Mouse (Mus musculus): ENCODE results near the gene Phldb3. TPM values are rescaled to one million over a fixed set of nuclear protein-coding genes. Genes with fewer than 3 reads are reported as not detected.

Gene Phldb3
- polyA plus RNA-seq, 1 experiment from 2014 or later, result not detected

Other genes starting within 250 kb of the Phldb3 start
- gene Kcnn4, start 240.5 kb upstream of the Phldb3 start, polyA plus RNA-seq (2016; fragmentation: Nextera tagmentation; extraction: Ambion mirVana), result 3.0 and 3.5 TPM in 2 replicates
- gene Smg9, start 211.1 kb upstream of the Phldb3 start, polyA plus RNA-seq (2016; fragmentation: Nextera tagmentation; extraction: Ambion mirVana), result 25.8 and 26.3 TPM in 2 replicates
- not detected in 2 replicates for gene Irgc1, start 158.5 kb upstream of the Phldb3 start, polyA plus RNA-seq (2016; fragmentation: Nextera tagmentation; extraction: Ambion mirVana)
- gene Plaur, start 148.3 kb upstream of the Phldb3 start, polyA plus RNA-seq (2016; fragmentation: Nextera tagmentation; extraction: Ambion mirVana), result 1.7 TPM in 2 replicates
- gene Cadm4, start 128.7 kb upstream of the Phldb3 start, polyA plus RNA-seq (2016; fragmentation: Nextera tagmentation; extraction: Ambion mirVana), result 5.0 and 5.7 TPM in 2 replicates
- 100.0 and 110 TPM in 2 replicates for gene Zfp428, start 103.8 kb upstream of the Phldb3 start, polyA plus RNA-seq (2016; fragmentation: Nextera tagmentation; extraction: Ambion mirVana)
- gene AC161166.1, start 98.3 kb upstream of the Phldb3 start, polyA plus RNA-seq (2016; fragmentation: Nextera tagmentation; extraction: Ambion mirVana), result 1.2 TPM in 2 replicates
- gene Irgq, start 80.1 kb upstream of the Phldb3 start, polyA plus RNA-seq (2016; fragmentation: Nextera tagmentation; extraction: Ambion mirVana), result 8.2 and 8.9 TPM in 2 replicates
- gene Pinlyp, start 64.6 kb upstream of the Phldb3 start, polyA plus RNA-seq (2016; fragmentation: Nextera tagmentation; extraction: Ambion mirVana), result not detected in 2 replicates
- gene Xrcc1, start 64.5 kb upstream of the Phldb3 start, polyA plus RNA-seq (2016; fragmentation: Nextera tagmentation; extraction: Ambion mirVana), result 169 TPM in 2 replicates
- gene Ethe1, start 23.2 kb upstream of the Phldb3 start, polyA plus RNA-seq (2016; fragmentation: Nextera tagmentation; extraction: Ambion mirVana), result 26.3 and 27.3 TPM in 2 replicates
- gene Zfp575, start 23.1 kb upstream of the Phldb3 start, polyA plus RNA-seq (2016; fragmentation: Nextera tagmentation; extraction: Ambion mirVana), result 2.0 and 2.1 TPM in 2 replicates
- 1.1 and 1.5 TPM in 2 replicates for gene Lypd3, start 25.8 kb downstream of the Phldb3 start, polyA plus RNA-seq (2016; fragmentation: Nextera tagmentation; extraction: Ambion mirVana)
- gene Tex101, start 65.9 kb downstream of the Phldb3 start, polyA plus RNA-seq (2016; fragmentation: Nextera tagmentation; extraction: Ambion mirVana), result not detected in 2 replicates
- gene BC049730, start 98.5 kb downstream of the Phldb3 start, polyA plus RNA-seq (2016; fragmentation: Nextera tagmentation; extraction: Ambion mirVana), result not detected in 2 replicates
- not detected in 2 replicates for gene Gm4763, start 116.1 kb downstream of the Phldb3 start, polyA plus RNA-seq (2016; fragmentation: Nextera tagmentation; extraction: Ambion mirVana)
- 0.06 TPM in 1 of 2 replicates, not detected in the other for gene Cd177, start 149.5 kb downstream of the Phldb3 start, polyA plus RNA-seq (2016; fragmentation: Nextera tagmentation; extraction: Ambion mirVana)
- gene Ceacam10, start 166.4 kb downstream of the Phldb3 start, polyA plus RNA-seq (2016; fragmentation: Nextera tagmentation; extraction: Ambion mirVana), result 0.14 TPM in 1 of 2 replicates, not detected in the other